Mouse (Mus musculus) brain, adult 2 months (tissue): ENCODE data around the gene Gm30191.
"Not testable (repeated sequence)": the region's sequence is repeated elsewhere in the genome, so short reads cannot be mapped to it uniquely, and the experiment has no call there.

Experiments used
- DNase-seq: peaks from one replicate; pipeline ENCODE4 v3.0.0; 2011; ENCODE audit warnings: low read depth, low spot score

Gm30191 gene

GRCm38 (mm10) chr4:134252131-134252910 lies 5.6 kb downstream of the Gm30191 start:
- DNase-seq = no peak

GRCm38 (mm10) chr4:134252911-134253721 lies 6.4 kb downstream of the Gm30191 start:
- no peak for DNase-seq

- DNase-seq = no peak
Observed at GRCm38 (mm10) chr4:134253722-134254324, 7.1 kb downstream of the Gm30191 start, which contains the start of gene Grrp1. TSS of gene Grrp1 (minus strand) at chr4:134254106.

- DNase-seq = no peak
Observed at GRCm38 (mm10) chr4:134254835-134255234, 8.1 kb downstream of the Gm30191 start.

- no peak for DNase-seq
Observed at GRCm38 (mm10) chr4:134255854-134256253, 9.1 kb downstream of the Gm30191 start.

- no peak for DNase-seq
Observed at GRCm38 (mm10) chr4:134256407-134257197, 9.9 kb downstream of the Gm30191 start.

GRCm38 (mm10) chr4:134257198-134258009 lies 10.7 kb downstream of the Gm30191 start:
- DNase-seq = no peak

GRCm38 (mm10) chr4:134258354-134258753 lies 11.6 kb downstream of the Gm30191 start:
- no peak for DNase-seq

- peak; percentile 42 for DNase-seq
Observed at GRCm38 (mm10) chr4:134263191-134263590, 16.5 kb downstream of the Gm30191 start.

- no peak for DNase-seq
Observed at GRCm38 (mm10) chr4:134265860-134266585, 19.3 kb downstream of the Gm30191 start.

GRCm38 (mm10) chr4:134268102-134268655 lies 21.4 kb downstream of the Gm30191 start:
- no peak for DNase-seq

- DNase-seq = not testable (repeated sequence)
Observed at GRCm38 (mm10) chr4:134269622-134270021, 22.9 kb downstream of the Gm30191 start.

GRCm38 (mm10) chr4:134271979-134272378 lies 25.2 kb downstream of the Gm30191 start:
- DNase-seq = no peak

- no peak for DNase-seq
Observed at GRCm38 (mm10) chr4:134272731-134273416, 26.1 kb downstream of the Gm30191 start.

GRCm38 (mm10) chr4:134273417-134274345 lies 26.9 kb downstream of the Gm30191 start:
- no peak for DNase-seq

- no peak for DNase-seq
Observed at GRCm38 (mm10) chr4:134284942-134285341, 38.2 kb downstream of the Gm30191 start.

- peak; percentile 10 for DNase-seq
Observed at GRCm38 (mm10) chr4:134286226-134287167, 39.8 kb downstream of the Gm30191 start.
